Mouse (Mus musculus): Measurements from ENCODE around the gene Atp13a5. TPM values are rescaled to one million over a fixed set of nuclear protein-coding genes. Genes with fewer than 3 reads are reported as not detected.

The Atp13a5 gene
- total and polyA plus RNA-seq, 3 experiments: not detected

DNA sequence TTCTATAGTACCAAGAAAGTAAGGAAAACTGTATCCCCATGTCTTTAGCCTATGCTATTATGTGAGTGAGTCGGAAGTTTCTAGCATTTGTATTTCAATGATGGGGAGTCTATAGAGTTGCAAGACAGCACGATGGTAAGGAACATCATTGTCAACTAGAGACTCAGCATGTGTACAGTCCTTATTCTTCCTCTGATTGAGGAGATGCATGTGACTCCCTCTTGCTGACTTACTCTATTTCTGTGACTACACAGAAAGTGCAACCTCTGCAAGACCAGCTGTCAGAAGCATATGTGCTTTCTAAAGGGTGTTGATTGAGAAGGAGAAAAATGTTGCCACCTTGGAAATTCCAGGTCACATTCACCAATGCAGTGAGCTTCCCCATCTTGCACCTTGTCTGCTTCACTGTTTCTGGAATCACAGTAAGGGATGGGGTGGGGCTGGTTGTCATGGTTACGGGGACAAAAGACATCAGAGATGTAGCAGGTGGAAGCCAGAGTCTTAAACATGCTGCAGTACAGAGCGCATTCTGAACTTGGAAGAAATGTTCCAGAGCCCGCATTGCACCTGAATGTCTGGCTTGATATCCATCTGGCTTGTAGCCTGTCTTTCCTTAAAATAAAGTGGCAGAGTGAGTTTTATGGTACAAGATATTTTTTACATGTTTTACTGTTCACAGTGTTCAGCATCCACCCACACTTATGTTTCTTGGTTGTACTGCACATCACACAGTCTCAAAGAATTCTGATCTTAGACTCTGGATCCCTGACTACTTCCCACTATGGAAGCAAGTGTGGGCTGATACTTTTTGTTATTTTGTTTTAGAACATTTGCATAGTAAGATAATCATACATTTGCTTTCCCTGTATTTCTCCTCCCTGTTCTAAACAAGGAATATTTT is 161.9 kb downstream of the Atp13a5 start:
- Histone ChIP-seq H3K4me3 (ENCODE audit: control insufficient read depth in 1 of 2, insufficient read depth in 1 of 2, low read depth in 2 of 2, low read length in 2 of 2) (no peak overlapping the region), H3K36me3 (ENCODE audit: control insufficient read depth in 1 of 2, insufficient read depth in 2 of 2, low read length in 2 of 2) (no peaks in the 10 kb centered on the region), H3K9me3 (replicated peaks; ENCODE audit: insufficient read depth, low read length) (no peaks in the 10 kb centered on the region), H3K9ac (ENCODE audit: control insufficient read depth, low read depth, low read length, poor library complexity, severe bottlenecking) (no peak overlapping the region), H3K27ac (ENCODE audit: control insufficient read depth, low read depth, low read length) (no peak overlapping the region), H3K27me3 (ENCODE audit: control insufficient read depth in 1 of 2, insufficient read depth in 2 of 2, low read length in 2 of 2) (no peaks in the 10 kb centered on the region), H3K79me2 (ENCODE audit: control insufficient read depth, insufficient read depth, low read length, poor library complexity) (no peaks in the 10 kb centered on the region), H3K4me1 (ENCODE audit: control insufficient read depth in 1 of 2, insufficient read depth in 2 of 2, low read length in 2 of 2) (no peaks in the 10 kb centered on the region)
- TF ChIP-seq ZMIZ1 (IDR thresholded peaks at IDR 0.05; ENCODE audit: low read depth, low read length): no peak
- TF ChIP-seq TCF12 (IDR thresholded peaks at IDR 0.05; ENCODE audit: low read depth, low read length): no peak
- no peak for TF ChIP-seq HCFC1 (IDR thresholded peaks at IDR 0.05; ENCODE audit: low read depth, low read length)
- no peak for TF ChIP-seq EP300 (IDR thresholded peaks at IDR 0.05; ENCODE audit: low read depth in 1 of 2, low read length in 2 of 2)
- TF ChIP-seq ZNF384 (IDR thresholded peaks at IDR 0.05; ENCODE audit: low read depth, low read length): no peak
- no peak for TF ChIP-seq ETS1 (IDR thresholded peaks at IDR 0.05; ENCODE audit: low read depth, low read length)
- no peak for TF ChIP-seq MYB (IDR thresholded peaks at IDR 0.05; ENCODE audit: low read depth, low read length)
- no peak for TF ChIP-seq SMC3 (IDR thresholded peaks at IDR 0.05; ENCODE audit: low read depth, low read length)
- no peak for TF ChIP-seq USF1 (IDR thresholded peaks at IDR 0.05; ENCODE audit: low read depth, low read length)
- TF ChIP-seq CHD1 (IDR thresholded peaks at IDR 0.05; ENCODE audit: low read depth, low read length): no peak
- TF ChIP-seq POLR2A (IDR thresholded peaks at IDR 0.05; ENCODE audit: control insufficient read depth in 1 of 2, insufficient read depth in 1 of 2, low read depth in 1 of 2, low read length in 2 of 2, poor library complexity in 1 of 2): no peak
- no peak for TF ChIP-seq GATA1 (IDR thresholded peaks at IDR 0.05; ENCODE audit: low read depth, low read length)
- TF ChIP-seq MXI1 (IDR thresholded peaks at IDR 0.05; ENCODE audit: low read depth, low read length): no peak
- no peak for TF ChIP-seq UBTF (IDR thresholded peaks at IDR 0.05; ENCODE audit: borderline replicate concordance, insufficient read depth, low read depth, low read length)
- no peak for TF ChIP-seq RAD21 (IDR thresholded peaks at IDR 0.05; ENCODE audit: low read depth, low read length)
- DNase-seq (ENCODE audit: low read depth, low spot score): no peak

DNA sequence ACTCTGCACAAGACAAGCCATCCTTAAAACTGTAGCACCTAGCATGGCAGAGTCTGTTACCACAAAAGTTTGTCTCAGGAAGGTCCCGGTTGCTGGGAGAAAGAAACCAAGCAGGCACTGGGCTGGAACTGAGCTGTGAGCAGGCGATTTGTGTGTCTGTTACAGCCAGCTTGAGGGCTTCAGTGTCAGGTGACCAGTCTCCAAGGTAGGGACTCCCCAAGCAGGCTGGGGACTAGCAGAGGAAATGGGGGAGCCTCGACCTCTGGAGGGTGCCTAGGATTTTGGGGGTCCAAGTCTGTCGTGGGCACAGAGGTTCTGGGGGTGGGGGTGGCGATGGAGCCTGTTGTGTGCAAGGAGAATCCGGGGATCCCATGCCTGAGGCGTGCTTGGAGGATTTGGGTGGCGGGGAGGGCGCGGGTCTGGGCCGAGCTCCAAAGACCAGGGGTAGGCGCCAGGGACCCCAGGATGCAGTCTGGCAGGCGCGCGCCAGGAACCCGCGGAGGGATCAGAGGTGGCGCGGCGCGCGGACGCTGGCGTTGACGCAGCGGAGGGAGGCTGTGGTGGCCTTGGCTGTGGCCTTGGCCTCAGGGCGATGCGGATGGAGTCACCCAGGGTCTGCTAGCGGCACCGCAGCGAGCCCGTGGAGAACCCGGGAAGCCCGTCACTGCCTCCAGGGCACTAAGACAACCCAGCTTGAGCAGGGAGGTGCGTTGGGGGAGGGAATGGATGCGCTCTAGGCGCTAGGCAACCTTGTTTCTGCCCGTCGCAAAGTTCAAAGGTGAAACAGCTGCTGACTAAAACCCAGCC is 168.7 kb downstream of the Atp13a5 start, which contains the start of gene Hrasls:
Gene Hrasls (plus strand): TSS at position 91 of the 807 bp plus-strand sequence.
- Histone ChIP-seq H3K4me3 (ENCODE audit: control insufficient read depth in 1 of 2, insufficient read depth in 1 of 2, low read depth in 2 of 2, low read length in 2 of 2) (no peak within 1 kb of the TSS), H3K9me3 (replicated peaks; ENCODE audit: insufficient read depth, low read length) (no peaks in the 10 kb centered on the region), H3K36me3 (ENCODE audit: control insufficient read depth in 1 of 2, insufficient read depth in 2 of 2, low read length in 2 of 2) (no peaks in the 10 kb centered on the region)

More for the DNA sequence above, 168.7 kb downstream of the Atp13a5 start, which contains the start of gene Hrasls:
- TF ChIP-seq CTCF (IDR thresholded peaks at IDR 0.05 in 2 of 3, conservative IDR thresholded peaks at IDR 0.05 in 1 of 3; ENCODE audit: control insufficient read depth in 1 of 3, insufficient read depth in 1 of 3, low read depth in 2 of 3, low read length in 3 of 3, poor library complexity in 1 of 3, severe bottlenecking in 1 of 3) (no peak), TCF12 (IDR thresholded peaks at IDR 0.05; ENCODE audit: low read depth, low read length) (no peak), ZC3H11A (IDR thresholded peaks at IDR 0.05; ENCODE audit: low read depth, low read length) (no peak), USF2 (IDR thresholded peaks at IDR 0.05; ENCODE audit: borderline replicate concordance in 1 of 2, insufficient read depth in 1 of 2, low read depth in 1 of 2, low read length in 2 of 2) (no peak)
- Histone ChIP-seq H3K27me3 (ENCODE audit: control insufficient read depth in 1 of 2, insufficient read depth in 2 of 2, low read length in 2 of 2) (no peaks in the 10 kb centered on the region), H3K9ac (ENCODE audit: control insufficient read depth, low read depth, low read length, poor library complexity, severe bottlenecking) (no peak within 1 kb of the TSS), H3K79me2 (ENCODE audit: control insufficient read depth, insufficient read depth, low read length, poor library complexity) (no peaks in the 10 kb centered on the region), H3K4me1 (ENCODE audit: control insufficient read depth in 1 of 2, insufficient read depth in 2 of 2, low read length in 2 of 2) (no peaks in the 10 kb centered on the region), H3K27ac (ENCODE audit: control insufficient read depth, low read depth, low read length) (no peak within 1 kb of the TSS)
- no peak for DNase-seq (ENCODE audit: low read depth, low spot score)

Measured in MEL (cell line).